Mouse (Mus musculus): ENCODE measurements around the gene 4931422A03Rik. TPM values are rescaled to one million over a fixed set of nuclear protein-coding genes. Genes with fewer than 3 reads are reported as not detected.

The 4931422A03Rik gene
- polyA plus RNA-seq, 2 experiments, result 2.3 TPM; not detected in 1

GRCm38 (mm10) chr2:104007793-104008519 is 20.2 kb downstream of the 4931422A03Rik start:
- DNase-seq (ENCODE audit: low spot score) (no peak), ATAC-seq (ENCODE audit: low FRiP score, low read depth) (no peak)
- Histone ChIP-seq H3K27me3 (ENCODE audit: control insufficient read depth, insufficient read depth, low read length) (no peaks in the 10 kb centered on the region), H3K36me3 (ENCODE audit: control insufficient read depth, insufficient read depth, low read length) (no peaks in the 10 kb centered on the region), H3K4me1 (ENCODE audit: control insufficient read depth, insufficient read depth, low read length) (no peaks in the 10 kb centered on the region), H3K9me3 (ENCODE audit: control insufficient read depth, low read length) (no peaks in the 10 kb centered on the region), H3K4me3 (replicated peaks; ENCODE audit: low read length) (no peak overlapping the region), H3K9ac (ENCODE audit: low read depth, low read length, severe bottlenecking) (no peak overlapping the region), H3K4me2 (replicated peaks; ENCODE audit: low read depth, low read length, severe bottlenecking) (no peak overlapping the region), H3K27ac (replicated peaks; ENCODE audit: low read depth, low read length) (no peak overlapping the region)
- WGBS, result 74% methylated on average over 7 of the region's 7 CpGs
- no peak for TF ChIP-seq POLR2A (IDR thresholded peaks at IDR 0.05; ENCODE audit: borderline replicate concordance, extremely low read depth, insufficient read depth, insufficient read length)

DNA sequence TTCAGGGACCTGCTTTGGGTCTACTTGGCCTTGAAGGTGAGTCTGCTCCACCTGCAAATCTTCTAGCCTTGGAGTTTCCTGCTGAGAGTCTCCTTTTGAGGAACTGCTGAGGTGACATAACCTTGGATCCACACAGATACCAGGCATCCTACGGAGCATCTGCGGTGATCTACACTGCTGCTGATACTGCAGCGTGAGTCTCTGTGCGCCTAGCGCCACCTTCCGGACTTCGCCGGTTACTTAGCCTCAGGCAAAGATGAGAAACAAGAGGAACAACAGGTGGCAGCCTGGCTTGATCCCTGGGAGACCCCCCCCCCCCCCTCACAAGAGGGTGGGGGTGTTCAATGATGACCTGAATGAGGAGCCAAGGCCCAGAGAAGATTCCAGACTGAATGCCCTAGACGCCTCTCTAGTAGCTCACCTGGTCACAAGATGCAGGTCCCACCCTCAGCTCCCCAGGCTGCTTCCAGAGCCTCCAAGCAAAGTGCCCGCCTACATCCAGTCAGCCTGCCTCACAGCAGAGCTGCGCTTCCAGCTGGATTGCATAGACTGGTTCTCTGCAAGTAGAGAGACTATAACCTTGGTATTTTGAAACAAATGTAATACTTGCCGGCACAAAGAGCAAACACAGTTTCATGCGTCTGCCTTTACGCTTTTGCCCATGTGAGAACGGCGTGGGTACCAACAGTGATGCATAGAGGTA is 25.3 kb downstream of the 4931422A03Rik start:
- WGBS, result 29% methylated on average over 16 of the region's 16 CpGs
- Histone ChIP-seq H3K9ac (ENCODE audit: low read depth, low read length, severe bottlenecking) (no peak overlapping the region), H3K27ac (replicated peaks; ENCODE audit: low read depth, low read length) (no peak overlapping the region), H3K4me1 (ENCODE audit: control insufficient read depth, insufficient read depth, low read length) (no peaks in the 10 kb centered on the region), H3K4me2 (replicated peaks; ENCODE audit: low read depth, low read length, severe bottlenecking) (no peak overlapping the region), H3K27me3 (ENCODE audit: control insufficient read depth, insufficient read depth, low read length) (no peaks in the 10 kb centered on the region), H3K36me3 (ENCODE audit: control insufficient read depth, insufficient read depth, low read length) (no peaks in the 10 kb centered on the region), H3K9me3 (ENCODE audit: control insufficient read depth, low read length) (no peaks in the 10 kb centered on the region), H3K4me3 (replicated peaks; ENCODE audit: low read length) (no peak overlapping the region)
- TF ChIP-seq POLR2A (IDR thresholded peaks at IDR 0.05; ENCODE audit: borderline replicate concordance, extremely low read depth, insufficient read depth, insufficient read length), result no peak
- DNase-seq (ENCODE audit: low spot score) (peak; percentile 10), ATAC-seq (ENCODE audit: low FRiP score, low read depth) (no peak)

DNA sequence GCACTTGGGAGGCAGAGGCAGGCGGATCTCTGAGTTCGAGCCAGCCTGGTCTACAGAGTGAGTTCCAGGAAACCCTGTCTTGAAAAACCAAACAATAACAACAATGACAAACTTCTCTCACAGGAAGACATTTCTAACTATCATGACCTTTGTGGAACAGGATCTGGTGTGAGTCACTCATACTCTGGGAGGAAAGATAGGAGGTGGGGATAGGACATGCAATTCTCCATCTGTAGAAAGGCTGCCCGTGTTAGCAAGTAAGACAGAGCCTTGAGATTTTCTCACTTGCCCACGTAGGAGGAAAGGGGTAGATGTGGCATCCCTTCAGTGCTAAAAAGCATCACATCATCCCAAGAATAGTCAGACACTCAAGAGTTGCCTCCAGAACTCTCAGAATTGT is 26.3 kb downstream of the 4931422A03Rik start:
- TF ChIP-seq POLR2A (IDR thresholded peaks at IDR 0.05; ENCODE audit: borderline replicate concordance, extremely low read depth, insufficient read depth, insufficient read length), result no peak
- no peak for DNase-seq (ENCODE audit: low spot score)
- H3K36me3 ChIP-seq (ENCODE audit: control insufficient read depth, insufficient read depth, low read length), result no peaks in the 10 kb centered on the region
- H3K27me3 ChIP-seq (ENCODE audit: control insufficient read depth, insufficient read depth, low read length), result no peaks in the 10 kb centered on the region
- no peak for ATAC-seq (ENCODE audit: low FRiP score, low read depth)
- no peak overlapping the region for H3K4me2 ChIP-seq (replicated peaks; ENCODE audit: low read depth, low read length, severe bottlenecking)
- 81% methylated on average over 4 of the region's 4 CpGs for WGBS
- no peak overlapping the region for H3K4me3 ChIP-seq (replicated peaks; ENCODE audit: low read length)
- no peaks in the 10 kb centered on the region for H3K9me3 ChIP-seq (ENCODE audit: control insufficient read depth, low read length)
- H3K4me1 ChIP-seq (ENCODE audit: control insufficient read depth, insufficient read depth, low read length), result no peaks in the 10 kb centered on the region
- H3K9ac ChIP-seq (ENCODE audit: low read depth, low read length, severe bottlenecking), result no peak overlapping the region
- H3K27ac ChIP-seq (replicated peaks; ENCODE audit: low read depth, low read length), result no peak overlapping the region

- no peak for ATAC-seq (ENCODE audit: low FRiP score, low read depth)
- no peaks in the 10 kb centered on the region for H3K36me3 ChIP-seq (ENCODE audit: control insufficient read depth, insufficient read depth, low read length)
- no peak for TF ChIP-seq POLR2A (IDR thresholded peaks at IDR 0.05; ENCODE audit: borderline replicate concordance, extremely low read depth, insufficient read depth, insufficient read length)
- H3K4me3 ChIP-seq (replicated peaks; ENCODE audit: low read length), result no peak overlapping the region
- H3K4me1 ChIP-seq (ENCODE audit: control insufficient read depth, insufficient read depth, low read length), result no peaks in the 10 kb centered on the region
- no peak overlapping the region for H3K9ac ChIP-seq (ENCODE audit: low read depth, low read length, severe bottlenecking)
- no peak for DNase-seq (ENCODE audit: low spot score)
- no peaks in the 10 kb centered on the region for H3K9me3 ChIP-seq (ENCODE audit: control insufficient read depth, low read length)
- 17% methylated on average over 2 of the region's 2 CpGs for WGBS
- H3K27ac ChIP-seq (replicated peaks; ENCODE audit: low read depth, low read length), result no peak overlapping the region
- H3K27me3 ChIP-seq (ENCODE audit: control insufficient read depth, insufficient read depth, low read length), result no peaks in the 10 kb centered on the region
- no peak overlapping the region for H3K4me2 ChIP-seq (replicated peaks; ENCODE audit: low read depth, low read length, severe bottlenecking)
Observed at GRCm38 (mm10) chr2:104001076-104001475, 27.1 kb downstream of the 4931422A03Rik start.

- DNase-seq (ENCODE audit: low spot score), result no peak
- no peaks in the 10 kb centered on the region for H3K27me3 ChIP-seq (ENCODE audit: control insufficient read depth, insufficient read depth, low read length)
- no peak overlapping the region for H3K4me3 ChIP-seq (replicated peaks; ENCODE audit: low read length)
- no peaks in the 10 kb centered on the region for H3K36me3 ChIP-seq (ENCODE audit: control insufficient read depth, insufficient read depth, low read length)
- H3K9ac ChIP-seq (ENCODE audit: low read depth, low read length, severe bottlenecking), result no peak overlapping the region
- 27% methylated on average over 17 of the region's 17 CpGs for WGBS
- H3K4me1 ChIP-seq (ENCODE audit: control insufficient read depth, insufficient read depth, low read length), result peaks cover 4% of the 10 kb centered on the region
- no peak for ATAC-seq (ENCODE audit: low FRiP score, low read depth)
- H3K9me3 ChIP-seq (ENCODE audit: control insufficient read depth, low read length), result no peaks in the 10 kb centered on the region
- H3K27ac ChIP-seq (replicated peaks; ENCODE audit: low read depth, low read length), result no peak overlapping the region
- H3K4me2 ChIP-seq (replicated peaks; ENCODE audit: low read depth, low read length, severe bottlenecking), result no peak overlapping the region
- no peak for TF ChIP-seq POLR2A (IDR thresholded peaks at IDR 0.05; ENCODE audit: borderline replicate concordance, extremely low read depth, insufficient read depth, insufficient read length)
Observed at GRCm38 (mm10) chr2:103992618-103993332, 35.4 kb downstream of the 4931422A03Rik start.
